In genomic region chr1:146002010-146002409, GRCm38 (mm10) we compare ENCODE assay signal across 26 mouse cellular contexts.
"Had no signal": no experiment of that assay in that cellular context is flagged by ENCODE, and none has a peak within 500 bp of the region (broad histone marks: within the 10 kb centered on the region; RNA-seq: fewer than 3 reads in every experiment).

No protein-coding gene starts in this region.

- H3K4me1 ChIP-seq: embryonic facial prominence, embryonic 10.5 days; embryonic facial prominence, embryonic 12.5 days; embryonic facial prominence, embryonic 13.5 days; embryonic facial prominence, embryonic 15.5 days; forebrain, embryonic 10.5 days; forebrain, embryonic 12.5 days; forebrain, embryonic 13.5 days; forebrain, embryonic 15.5 days had no signal

- H3K9me3 ChIP-seq: embryonic facial prominence, embryonic 10.5 days; embryonic facial prominence, embryonic 12.5 days; embryonic facial prominence, embryonic 13.5 days; embryonic facial prominence, embryonic 15.5 days; forebrain, embryonic 10.5 days; forebrain, embryonic 12.5 days; forebrain, embryonic 13.5 days; forebrain, embryonic 15.5 days had no signal

- H3K27ac ChIP-seq: embryonic facial prominence, embryonic 10.5 days; embryonic facial prominence, embryonic 12.5 days; embryonic facial prominence, embryonic 13.5 days; embryonic facial prominence, embryonic 15.5 days; forebrain, embryonic 10.5 days; forebrain, embryonic 12.5 days; forebrain, embryonic 13.5 days; forebrain, embryonic 15.5 days; gastrocnemius, adult 2 months; heart, adult 2 months had no signal

- ATAC-seq: forebrain, embryonic 13.5 days; forebrain, embryonic 14.5 days; forebrain, embryonic 15.5 days; forebrain, embryonic 16.5 days; forebrain, postnatal 0 days had no signal

- H3K36me3 ChIP-seq: embryonic facial prominence, embryonic 10.5 days; embryonic facial prominence, embryonic 12.5 days; embryonic facial prominence, embryonic 13.5 days; embryonic facial prominence, embryonic 15.5 days; forebrain, embryonic 10.5 days; forebrain, embryonic 12.5 days; forebrain, embryonic 15.5 days had no signal

- DNase-seq: cerebellum, adult 9-11 months; cerebellum, postnatal 10 days; cerebellum, postnatal 14 days; cerebellum, postnatal 25 days; cerebellum, postnatal 36 days; embryo, embryonic 11 days; forebrain, postnatal 0 days; gastrocnemius, adult 2 months; gastrocnemius, postnatal 10 days; gastrocnemius, postnatal 14 days; gastrocnemius, postnatal 25 days; gastrocnemius, postnatal 36 days; heart, adult 11 months; heart, adult 18-20 months; heart, adult 2 months had no signal

- H3K4me3 ChIP-seq: embryonic facial prominence, embryonic 10.5 days; embryonic facial prominence, embryonic 12.5 days; embryonic facial prominence, embryonic 13.5 days; embryonic facial prominence, embryonic 15.5 days; erythroblast, embryonic 14.5 days; forebrain, embryonic 10.5 days; forebrain, embryonic 12.5 days; forebrain, embryonic 13.5 days; forebrain, embryonic 15.5 days; gastrocnemius, adult 2 months; heart, adult 2 months had no signal

- H3K27me3 ChIP-seq: embryonic facial prominence, embryonic 12.5 days; embryonic facial prominence, embryonic 13.5 days; embryonic facial prominence, embryonic 15.5 days; forebrain, embryonic 12.5 days; forebrain, embryonic 13.5 days; forebrain, embryonic 15.5 days had no signal

- H3K9ac ChIP-seq: embryonic facial prominence, embryonic 12.5 days; embryonic facial prominence, embryonic 13.5 days; embryonic facial prominence, embryonic 15.5 days; forebrain, embryonic 12.5 days; forebrain, embryonic 13.5 days; forebrain, embryonic 15.5 days; forebrain, postnatal 0 days had no signal

- H3K4me2 ChIP-seq: embryonic facial prominence, embryonic 12.5 days; embryonic facial prominence, embryonic 13.5 days; embryonic facial prominence, embryonic 15.5 days; forebrain, embryonic 12.5 days; forebrain, embryonic 13.5 days; forebrain, embryonic 15.5 days had no signal
